Mouse (Mus musculus): Measurements from ENCODE around the gene Ftl1. TPM values are rescaled to one million over a fixed set of nuclear protein-coding genes. Genes with fewer than 3 reads are reported as not detected.

Ftl1 gene
- total RNA-seq, 2 experiments from 2014 or later, result 1,437 to 1,911 TPM

- no peak for DNase-seq (ENCODE audit: low spot score in 2 of 2)
These were observed 3.6 kb downstream of the Ftl1 start for GRCm38 (mm10) chr7:45455932-45456696.

DNA sequence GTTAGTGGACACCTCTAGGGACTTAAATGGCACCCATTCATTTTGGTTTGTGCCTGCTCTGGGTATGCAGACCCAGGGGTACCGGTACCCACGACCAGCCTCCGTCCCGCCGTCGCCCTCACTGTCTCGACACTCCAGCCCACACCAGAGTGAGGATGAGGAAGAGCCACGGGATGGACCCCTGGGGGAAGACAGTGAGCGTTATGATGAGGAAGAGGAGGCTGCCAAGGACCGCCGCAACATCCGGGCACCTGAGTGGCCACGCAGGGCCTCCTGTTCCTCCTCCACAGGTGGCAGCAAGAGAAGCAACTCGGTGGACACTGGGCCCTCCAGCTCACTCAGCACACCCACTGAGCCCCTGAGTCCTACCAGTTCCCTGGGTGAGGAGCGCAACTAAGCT, 4.7 kb downstream of the Ftl1 start:
- no peak for DNase-seq (ENCODE audit: low spot score in 2 of 2)

- peak; percentile 83 to 86 for DNase-seq (ENCODE audit: low spot score in 2 of 2)
These were observed 8.2 kb downstream of the Ftl1 start for GRCm38 (mm10) chr7:45451344-45451982.

DNA sequence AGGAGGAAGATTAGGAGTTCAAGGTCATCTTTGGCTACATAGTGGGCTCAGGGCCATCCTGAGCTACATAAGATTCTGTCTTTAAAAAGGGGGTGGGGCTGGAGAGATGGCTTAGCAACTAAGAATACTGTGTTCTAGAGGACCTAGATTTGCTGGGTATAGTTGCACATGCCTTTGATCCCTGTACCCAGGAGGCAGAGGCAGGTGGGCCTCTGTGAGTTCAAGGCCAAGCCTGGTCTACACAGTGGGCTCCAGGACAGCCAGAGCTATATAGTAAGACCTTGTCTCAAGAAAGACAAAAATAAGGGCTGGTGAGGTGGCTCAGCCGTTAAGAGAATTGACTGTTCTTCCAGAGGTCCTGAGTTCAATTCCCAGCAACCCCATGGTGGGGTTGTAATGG, 9.7 kb downstream of the Ftl1 start:
- no peak for DNase-seq (ENCODE audit: low spot score in 2 of 2)

DNA sequence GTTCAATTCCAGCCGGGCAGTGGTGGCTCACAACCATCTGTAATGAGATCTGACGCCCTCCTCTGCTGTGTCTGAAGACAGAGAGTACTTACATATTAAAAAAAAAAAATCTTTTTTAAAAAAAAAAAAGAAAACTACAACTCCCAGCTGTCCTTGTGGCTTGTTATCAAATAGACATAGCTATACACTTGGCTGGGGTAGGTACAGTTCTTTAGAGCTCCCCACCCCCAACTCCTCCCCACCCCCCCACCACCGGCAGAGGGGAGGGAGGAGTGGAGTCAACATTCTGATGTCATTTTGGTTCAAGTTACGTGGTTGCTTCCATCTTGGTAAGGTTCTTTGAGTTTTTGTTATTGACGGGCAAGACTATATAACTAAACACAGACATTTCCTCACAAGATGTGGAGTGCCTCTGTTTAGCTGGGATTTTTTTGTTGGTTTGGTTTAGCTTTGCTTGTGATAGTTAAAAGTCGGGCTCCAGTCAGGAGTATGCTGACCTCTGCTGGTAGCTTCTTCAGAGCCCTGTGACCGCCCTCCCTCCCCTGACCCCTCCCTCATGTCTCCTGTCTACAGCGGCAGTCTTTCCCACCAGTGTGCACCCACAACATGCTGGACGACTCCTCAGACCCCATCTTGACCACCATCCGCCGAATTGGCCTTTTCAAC, 12.2 kb downstream of the Ftl1 start:
- no peak for DNase-seq (ENCODE audit: low spot score in 2 of 2)

DNA sequence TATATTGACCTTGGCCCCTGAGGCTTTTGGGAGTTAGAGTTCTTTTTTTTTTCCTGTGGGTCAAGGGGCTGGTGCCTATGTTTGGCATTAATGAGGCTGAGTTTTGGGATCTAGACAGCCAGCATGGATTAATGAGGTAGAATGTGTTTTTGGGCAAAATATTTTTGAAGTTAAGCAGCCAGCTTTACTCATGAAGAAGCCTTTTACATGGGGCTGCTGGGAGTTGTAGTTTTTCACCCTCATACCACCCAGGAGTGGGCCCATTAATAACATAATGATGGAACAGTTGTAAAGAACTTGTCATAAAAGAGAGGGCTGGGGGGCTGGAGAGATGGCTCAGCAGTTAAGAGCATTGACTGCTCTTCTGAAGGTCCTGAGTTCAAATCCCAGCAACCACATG, 13.1 kb downstream of the Ftl1 start:
- DNase-seq (ENCODE audit: low spot score in 2 of 2), result no peak

DNA sequence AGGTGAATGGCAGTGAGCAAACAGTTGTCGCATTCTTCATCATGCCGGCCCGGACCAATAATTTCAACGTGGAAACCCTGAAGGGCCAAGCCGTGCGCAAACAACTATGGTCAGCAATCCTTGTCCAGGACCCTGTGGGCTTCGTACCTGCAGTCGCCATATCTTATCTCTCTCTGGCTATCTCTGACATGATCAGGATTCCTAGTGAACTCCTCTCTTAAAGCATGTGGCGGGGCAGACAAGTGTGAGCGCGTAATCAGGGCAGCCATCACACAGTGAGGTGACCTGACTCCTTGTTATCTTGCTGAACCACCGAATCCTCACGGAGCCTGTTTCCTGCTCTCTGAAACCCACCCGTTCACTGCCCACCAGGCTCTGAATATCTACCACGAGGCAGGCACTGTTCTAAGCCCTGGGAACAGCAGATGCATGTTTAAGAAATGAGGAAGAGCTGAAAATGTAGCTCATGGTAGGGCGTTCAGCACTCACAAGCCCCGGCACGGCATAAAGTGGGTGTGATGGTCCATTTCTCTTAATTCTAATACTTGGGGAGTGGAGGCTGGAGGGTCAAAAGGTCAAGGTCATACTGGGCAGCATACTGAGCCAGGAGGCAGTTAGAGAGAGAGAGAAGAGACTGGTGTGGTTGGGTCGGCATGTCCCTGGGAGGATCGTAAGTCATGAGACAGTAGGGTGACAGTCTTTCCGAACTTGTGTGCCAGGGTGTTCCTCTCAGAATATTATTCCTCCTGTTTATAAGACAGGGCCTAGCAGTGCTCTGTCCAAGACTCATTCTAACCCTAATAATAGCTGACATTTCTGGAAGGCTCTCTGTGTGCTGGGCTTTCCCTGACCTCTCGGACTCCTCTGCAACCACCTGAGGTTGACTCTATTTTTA, 15.9 kb downstream of the Ftl1 start:
- DNase-seq (ENCODE audit: low spot score in 2 of 2), result no peak

DNA sequence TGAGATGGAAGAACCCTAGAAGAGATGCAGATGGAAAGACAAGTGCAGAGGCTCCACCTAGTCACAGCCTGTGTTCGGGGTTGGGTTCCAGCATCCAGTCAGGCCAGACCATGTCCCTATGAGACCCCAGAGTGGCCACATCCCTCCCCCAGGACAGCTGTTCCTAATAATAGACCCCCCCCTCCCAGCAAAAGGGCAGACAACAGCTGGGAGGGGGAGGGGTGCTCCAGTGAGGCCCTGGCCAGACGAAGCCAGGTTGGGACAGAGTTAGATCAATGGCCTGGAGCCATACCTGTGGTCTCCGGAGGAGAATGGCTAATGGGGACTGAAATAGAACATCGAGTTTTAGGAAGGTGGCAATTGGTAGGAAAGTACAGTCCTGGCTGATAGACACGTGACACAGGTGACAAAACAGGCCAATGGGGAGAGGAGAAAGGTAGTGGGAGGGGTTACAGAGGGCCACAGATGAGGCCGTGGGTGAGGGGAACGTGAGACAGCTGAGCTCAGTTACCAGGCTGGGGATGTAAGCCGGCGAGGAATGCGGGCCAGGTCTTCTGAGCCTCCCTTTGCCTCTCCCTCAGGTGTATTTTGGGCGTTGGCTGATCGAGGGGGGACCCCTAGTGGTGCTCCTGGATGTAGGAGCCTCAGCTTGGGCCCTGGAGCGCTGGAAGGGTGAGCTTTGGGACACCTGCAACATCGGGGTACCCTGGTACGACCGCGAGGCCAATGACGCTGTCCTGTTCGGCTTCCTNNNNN, 22.0 kb downstream of the Ftl1 start, which contains the start of gene Ruvbl2:
TSS of gene Ruvbl2 (minus strand) at position 576 of the 756 bp plus-strand sequence.
- DNase-seq (ENCODE audit: low spot score in 2 of 2), result no peak

DNA sequence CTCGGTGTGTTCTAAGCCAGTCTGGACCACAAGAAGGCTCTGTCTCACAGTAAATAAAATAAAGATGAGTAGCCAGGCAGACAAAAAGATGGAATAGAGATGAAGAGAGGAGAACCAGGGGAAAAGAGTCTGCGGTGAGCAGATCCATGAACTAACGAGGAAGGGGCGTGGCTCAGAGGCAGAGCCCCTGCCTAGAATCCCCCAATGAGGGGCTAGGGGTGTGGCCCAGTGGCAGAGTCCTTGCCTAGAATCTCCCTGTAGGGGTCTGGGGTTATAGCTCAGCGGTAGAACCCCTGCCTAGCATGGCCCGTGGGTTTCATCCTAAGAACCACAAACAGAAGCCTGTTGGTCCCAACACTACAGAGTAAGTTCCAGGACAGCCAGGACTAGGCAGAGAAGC, 22.6 kb downstream of the Ftl1 start:
- DNase-seq (ENCODE audit: low spot score in 2 of 2), result no peak

- no peak for DNase-seq (ENCODE audit: low spot score in 2 of 2)
These were observed 23.2 kb downstream of the Ftl1 start for GRCm38 (mm10) chr7:45436444-45436843.

- no peak for DNase-seq (ENCODE audit: low spot score in 2 of 2)
These were observed 24.6 kb downstream of the Ftl1 start for GRCm38 (mm10) chr7:45435038-45435437.

DNA sequence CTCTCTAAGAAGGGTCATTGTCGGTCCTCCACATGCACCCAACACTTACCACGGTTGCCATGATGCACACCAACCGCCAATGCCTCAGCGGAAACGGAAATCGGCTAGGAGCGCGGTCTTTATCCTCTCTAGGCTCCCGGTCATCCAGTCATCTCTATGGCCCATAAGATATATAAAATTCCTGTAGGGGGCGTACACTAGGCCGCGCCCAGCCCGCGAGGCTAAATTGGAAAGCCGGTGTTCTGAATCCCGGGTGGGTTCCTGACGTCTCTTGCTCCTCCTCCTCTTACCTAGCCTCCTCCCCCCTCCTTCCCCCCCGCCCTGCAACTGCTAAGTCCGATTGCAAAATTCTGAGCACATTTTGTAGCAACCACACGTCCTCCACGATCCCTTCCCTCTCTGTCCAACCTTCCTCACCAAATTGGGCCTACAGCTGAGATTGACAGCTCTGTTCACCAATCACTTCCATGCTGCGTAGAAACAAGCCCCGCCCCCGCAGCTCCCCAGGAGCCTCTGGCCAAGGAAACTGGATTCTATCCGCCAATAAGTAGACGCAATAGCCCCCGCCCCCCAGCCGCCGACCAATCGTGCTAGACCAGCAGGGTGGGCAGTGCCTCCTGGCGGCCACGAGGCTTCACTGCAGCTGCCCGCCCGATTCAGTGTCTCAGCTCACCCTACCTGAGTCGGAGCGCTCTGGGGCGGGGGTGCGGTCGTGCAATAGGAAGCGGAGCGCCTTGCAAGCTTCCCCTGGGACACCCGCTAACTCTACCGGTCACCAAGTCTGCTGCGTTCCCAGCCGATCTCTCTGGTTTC, 25.3 kb downstream of the Ftl1 start, which contains the start of gene Gys1:
TSS of gene Gys1 (plus strand) at position 642 of the 813 bp plus-strand sequence.
- DNase-seq (ENCODE audit: low spot score in 2 of 2), result peak; percentile 99

GRCm38 (mm10) chr7:45433835-45434202, 25.9 kb downstream of the Ftl1 start:
- no peak for DNase-seq (ENCODE audit: low spot score in 2 of 2)

- no peak for DNase-seq (ENCODE audit: low spot score in 2 of 2)
These were observed 33.1 kb downstream of the Ftl1 start for GRCm38 (mm10) chr7:45426556-45426955.

DNA sequence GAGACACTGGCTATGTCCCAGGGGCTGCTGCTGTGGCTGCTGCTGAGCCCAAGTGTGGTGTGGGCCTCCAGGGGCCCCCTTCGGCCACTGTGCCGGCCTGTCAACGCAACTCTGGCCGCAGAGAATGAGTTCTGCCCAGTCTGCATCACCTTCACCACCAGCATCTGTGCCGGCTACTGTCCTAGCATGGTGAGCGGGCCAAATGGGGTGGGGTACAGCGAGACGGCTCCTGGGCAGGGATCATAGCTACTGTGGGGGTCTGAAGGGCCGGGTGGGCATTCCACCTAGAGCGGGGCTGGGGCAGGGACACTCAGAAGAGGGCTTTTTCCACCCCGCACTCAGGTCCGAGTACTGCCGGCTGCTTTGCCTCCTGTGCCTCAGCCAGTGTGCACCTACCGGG, 38.5 kb downstream of the Ftl1 start:
- no peak for DNase-seq (ENCODE audit: low spot score in 2 of 2)

- no peak for DNase-seq (ENCODE audit: low spot score in 2 of 2)
These were observed 39.1 kb downstream of the Ftl1 start, which contains the start of gene Lhb for GRCm38 (mm10) chr7:45420615-45420919. TSS of gene Lhb (plus strand) at chr7:45420820.

GRCm38 (mm10) chr7:45419859-45420614, 39.6 kb downstream of the Ftl1 start:
- no peak for DNase-seq (ENCODE audit: low spot score in 2 of 2)

DNA sequence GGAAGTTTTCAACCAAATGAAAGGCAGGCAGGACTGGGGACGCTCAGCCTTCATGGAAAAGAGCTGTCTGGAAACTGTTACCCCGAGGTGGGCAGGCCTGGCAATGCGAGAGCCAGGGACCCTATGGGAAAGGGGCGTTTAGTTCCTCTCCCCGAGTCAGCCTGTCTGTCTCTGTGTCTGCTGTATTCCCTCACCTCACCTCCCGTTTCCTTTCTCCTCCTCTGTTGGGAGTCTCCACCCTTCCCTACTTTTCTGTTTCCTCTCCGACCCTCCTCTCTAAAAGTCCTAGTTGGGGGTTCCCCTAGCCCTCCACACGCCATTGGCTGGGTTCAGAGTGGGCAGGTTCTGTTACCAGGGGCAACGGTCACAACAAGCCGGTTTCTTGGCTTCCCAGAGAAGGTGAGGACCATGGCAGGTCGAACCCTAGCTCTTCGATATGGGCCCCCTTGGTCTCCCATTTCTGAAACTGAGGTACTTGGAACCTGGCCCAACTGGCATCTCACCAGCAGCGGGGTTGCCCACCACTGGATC, 41.7 kb downstream of the Ftl1 start:
- DNase-seq (ENCODE audit: low spot score in 2 of 2), result no peak

DNA sequence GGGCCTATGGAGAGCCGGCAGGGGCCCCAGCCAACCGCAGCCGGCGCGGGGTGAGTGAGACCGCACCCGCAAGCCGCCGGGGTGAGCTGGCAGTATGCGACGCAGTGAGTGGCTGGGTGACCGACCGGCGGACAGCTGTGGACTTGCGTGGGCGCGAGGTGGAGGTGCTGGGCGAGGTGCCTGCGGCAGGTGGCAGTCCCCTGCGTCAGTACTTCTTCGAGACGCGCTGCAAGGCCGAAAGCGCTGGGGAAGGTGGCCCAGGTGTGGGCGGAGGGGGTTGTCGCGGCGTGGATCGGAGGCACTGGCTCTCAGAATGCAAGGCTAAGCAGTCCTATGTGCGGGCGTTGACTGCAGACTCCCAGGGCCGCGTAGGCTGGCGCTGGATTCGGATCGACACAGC, 44.0 kb downstream of the Ftl1 start:
- DNase-seq (ENCODE audit: low spot score in 2 of 2), result no peak
